Mouse (Mus musculus): Measurements from ENCODE around the gene Kcnj10. TPM values are rescaled to one million over a fixed set of nuclear protein-coding genes. Genes with fewer than 3 reads are reported as not detected.

The Kcnj10 gene
- polyA plus RNA-seq, 1 experiment: 7.3 TPM

DNA sequence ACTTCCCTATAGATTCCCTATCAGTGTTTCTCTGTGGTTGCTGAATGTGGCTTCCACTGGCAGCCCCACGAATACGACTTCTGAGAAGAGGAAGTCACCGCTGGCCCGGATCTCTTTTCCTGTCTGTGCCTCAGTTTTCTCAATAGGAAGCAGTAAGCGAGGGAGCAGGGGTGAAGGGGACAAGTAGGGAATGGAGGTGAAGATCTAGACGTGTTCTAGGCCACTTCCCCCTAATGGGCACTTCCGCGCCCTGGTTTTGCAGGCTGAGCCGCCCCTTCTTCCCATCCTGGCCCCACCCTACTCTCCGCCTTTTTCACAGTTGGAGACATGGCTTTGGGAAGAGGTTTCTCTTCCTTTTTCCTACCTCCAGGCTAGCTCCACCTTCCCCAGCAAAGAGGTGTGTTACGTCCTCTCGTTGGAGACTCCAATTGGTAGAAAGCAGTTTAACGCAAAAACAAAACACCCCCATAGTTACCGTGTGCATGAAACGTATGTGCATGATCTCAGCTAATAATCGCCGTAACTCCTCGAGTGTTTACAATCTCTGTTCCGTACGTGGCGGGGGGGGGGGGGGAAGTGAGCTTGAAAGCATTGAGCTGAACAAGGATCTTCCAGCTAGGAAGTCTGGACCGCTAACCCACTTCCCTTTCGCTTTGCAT, 29.6 kb upstream of the Kcnj10 start:
- Histone ChIP-seq H3K27me3 (ENCODE audit: control insufficient read depth, insufficient read depth, low read length) (no peaks in the 10 kb centered on the region), H3K36me3 (ENCODE audit: control insufficient read depth, insufficient read depth, low read length) (no peaks in the 10 kb centered on the region; the same call in 1 of the 2 replicates), H3K4me3 (ENCODE audit: extremely low read depth, insufficient read depth, insufficient read length) (peak overlapping the region; percentile 71), H3K4me1 (ENCODE audit: control insufficient read depth, insufficient read depth, insufficient read length) (peaks cover 15% of the 10 kb centered on the region; the same call in 1 of the 2 replicates), H3K27ac (ENCODE audit: insufficient read depth, low read length) (peak overlapping the region; percentile 95)
- no peak for TF ChIP-seq POLR2A (IDR thresholded peaks at IDR 0.05; ENCODE audit: low read depth, low read length)
- TF ChIP-seq CTCF (IDR thresholded peaks at IDR 0.05; ENCODE audit: extremely low read depth, insufficient read depth, insufficient read length, insufficient replicate concordance): no peak
- under 1% methylated on average over 23 of the region's 23 CpGs for WGBS
- DNase-seq (ENCODE audit: low read depth in 1 of 2, low spot score in 2 of 2): peak; percentile 21 to 47

DNA sequence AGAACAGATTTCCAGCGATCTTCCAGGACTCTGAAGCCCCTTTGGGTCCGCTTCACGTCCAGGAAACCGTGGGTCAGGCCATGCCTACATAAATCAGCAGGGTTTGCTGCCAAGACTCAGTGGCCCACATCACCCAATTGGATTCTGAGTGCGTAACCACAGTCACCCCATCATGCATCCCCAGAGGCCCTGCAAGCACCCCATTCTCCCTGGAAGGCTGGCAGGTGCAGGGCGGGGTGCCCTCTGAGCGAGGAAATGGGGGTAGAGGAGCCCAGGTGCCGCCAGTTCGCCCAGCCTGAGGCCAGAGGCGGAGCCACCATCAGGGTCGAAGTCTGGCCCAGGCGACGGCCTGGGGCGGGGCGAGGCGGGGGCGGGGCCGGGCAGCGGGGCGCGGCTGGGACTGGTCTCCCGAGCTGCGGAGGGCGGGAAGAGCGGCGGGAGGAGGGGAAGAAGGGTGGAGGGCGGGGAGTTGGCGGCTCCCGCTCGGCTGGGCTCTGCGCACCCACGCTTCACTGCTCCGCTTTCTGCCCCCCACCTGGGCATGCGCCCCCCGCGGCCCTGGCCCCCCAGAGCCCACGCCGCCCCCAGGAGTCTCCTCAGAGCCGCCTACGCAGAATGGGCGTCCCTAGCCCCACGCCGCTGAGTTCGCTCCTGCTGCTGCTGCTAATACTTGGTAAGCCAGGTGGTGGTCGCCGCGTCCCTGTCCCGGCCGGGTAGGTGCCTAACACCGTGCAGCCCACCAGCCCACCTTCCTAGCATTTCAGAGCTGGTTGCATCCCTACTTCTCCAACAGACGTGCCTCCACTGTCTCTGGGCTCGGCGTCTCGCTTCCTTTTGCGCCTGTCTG, 28.9 kb upstream of the Kcnj10 start:
- no peaks in the 10 kb centered on the region; the same call in 1 of the 2 replicates for H3K36me3 ChIP-seq (ENCODE audit: control insufficient read depth, insufficient read depth, low read length)
- WGBS: under 1% methylated on average over 42 of the region's 55 CpGs

DNA sequence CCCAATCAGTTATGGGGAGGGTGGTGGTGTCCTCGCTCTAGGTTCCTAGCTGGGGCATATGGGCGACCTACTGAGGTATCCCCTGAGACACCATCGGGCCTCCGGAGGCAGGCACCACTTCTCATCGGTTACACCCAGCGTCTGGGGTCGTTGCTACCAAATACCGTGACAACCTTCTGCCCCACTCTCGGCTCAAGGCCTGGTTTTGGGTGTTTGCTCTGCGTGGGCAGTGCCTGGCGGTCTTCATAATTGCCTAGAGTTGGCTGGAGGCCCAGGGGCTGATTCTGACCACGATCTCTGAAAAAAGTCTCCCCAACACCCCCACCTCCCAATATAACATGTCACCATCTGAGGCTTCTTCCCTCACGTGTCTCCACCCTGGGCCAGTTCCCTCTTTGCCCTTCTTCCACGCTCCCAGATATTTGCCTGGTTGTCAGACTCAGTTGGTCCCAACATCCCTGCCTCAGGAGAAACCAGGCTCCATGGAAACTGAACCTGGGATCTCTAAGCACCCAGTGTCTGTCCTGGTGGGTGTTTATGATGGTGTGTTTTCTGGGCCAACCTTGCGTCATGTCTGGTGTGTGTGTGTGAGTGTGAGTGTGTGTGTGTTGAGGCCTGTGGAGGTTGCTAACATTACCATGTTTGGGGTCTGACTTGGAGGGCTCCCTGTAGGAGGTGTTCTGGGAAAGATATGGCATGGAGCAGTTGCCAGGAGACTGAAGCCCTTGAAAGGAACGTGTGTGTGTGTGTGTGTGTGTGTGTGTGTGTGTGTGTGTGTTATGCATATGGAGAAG, 28.0 kb upstream of the Kcnj10 start:
- peaks cover 5% of the 10 kb centered on the region; the same call in 1 of the 2 replicates for H3K36me3 ChIP-seq (ENCODE audit: control insufficient read depth, insufficient read depth, low read length)
- peaks cover 14% of the 10 kb centered on the region; the same call in 1 of the 2 replicates for H3K4me1 ChIP-seq (ENCODE audit: control insufficient read depth, insufficient read depth, insufficient read length)
- 9% methylated on average over 16 of the region's 16 CpGs for WGBS
- TF ChIP-seq POLR2A (IDR thresholded peaks at IDR 0.05; ENCODE audit: low read depth, low read length): no peak
- TF ChIP-seq CTCF (IDR thresholded peaks at IDR 0.05; ENCODE audit: extremely low read depth, insufficient read depth, insufficient read length, insufficient replicate concordance): no peak
- DNase-seq (ENCODE audit: low read depth in 1 of 2, low spot score in 2 of 2): peak in 1 of 2 experiments; percentile 41
- H3K4me3 ChIP-seq (ENCODE audit: extremely low read depth, insufficient read depth, insufficient read length): peak overlapping the region; percentile 71
- peak overlapping the region; percentile 27; the same call in 1 of the 2 replicates for H3K27ac ChIP-seq (ENCODE audit: insufficient read depth, low read length)
- H3K27me3 ChIP-seq (ENCODE audit: control insufficient read depth, insufficient read depth, low read length): no peaks in the 10 kb centered on the region

More for the DNA sequence above, 28.9 kb upstream of the Kcnj10 start:
- Histone ChIP-seq H3K4me1 (ENCODE audit: control insufficient read depth, insufficient read depth, insufficient read length) (peaks cover 14% of the 10 kb centered on the region; the same call in 1 of the 2 replicates), H3K27ac (ENCODE audit: insufficient read depth, low read length) (peak overlapping the region; percentile 95), H3K27me3 (ENCODE audit: control insufficient read depth, insufficient read depth, low read length) (no peaks in the 10 kb centered on the region), H3K4me3 (ENCODE audit: extremely low read depth, insufficient read depth, insufficient read length) (peak overlapping the region; percentile 71)
- TF ChIP-seq POLR2A (IDR thresholded peaks at IDR 0.05; ENCODE audit: low read depth, low read length) (peak; percentile 54), CTCF (IDR thresholded peaks at IDR 0.05; ENCODE audit: extremely low read depth, insufficient read depth, insufficient read length, insufficient replicate concordance) (no peak)
- peak; percentile 45 to 89 for DNase-seq (ENCODE audit: low read depth in 1 of 2, low spot score in 2 of 2)

DNA sequence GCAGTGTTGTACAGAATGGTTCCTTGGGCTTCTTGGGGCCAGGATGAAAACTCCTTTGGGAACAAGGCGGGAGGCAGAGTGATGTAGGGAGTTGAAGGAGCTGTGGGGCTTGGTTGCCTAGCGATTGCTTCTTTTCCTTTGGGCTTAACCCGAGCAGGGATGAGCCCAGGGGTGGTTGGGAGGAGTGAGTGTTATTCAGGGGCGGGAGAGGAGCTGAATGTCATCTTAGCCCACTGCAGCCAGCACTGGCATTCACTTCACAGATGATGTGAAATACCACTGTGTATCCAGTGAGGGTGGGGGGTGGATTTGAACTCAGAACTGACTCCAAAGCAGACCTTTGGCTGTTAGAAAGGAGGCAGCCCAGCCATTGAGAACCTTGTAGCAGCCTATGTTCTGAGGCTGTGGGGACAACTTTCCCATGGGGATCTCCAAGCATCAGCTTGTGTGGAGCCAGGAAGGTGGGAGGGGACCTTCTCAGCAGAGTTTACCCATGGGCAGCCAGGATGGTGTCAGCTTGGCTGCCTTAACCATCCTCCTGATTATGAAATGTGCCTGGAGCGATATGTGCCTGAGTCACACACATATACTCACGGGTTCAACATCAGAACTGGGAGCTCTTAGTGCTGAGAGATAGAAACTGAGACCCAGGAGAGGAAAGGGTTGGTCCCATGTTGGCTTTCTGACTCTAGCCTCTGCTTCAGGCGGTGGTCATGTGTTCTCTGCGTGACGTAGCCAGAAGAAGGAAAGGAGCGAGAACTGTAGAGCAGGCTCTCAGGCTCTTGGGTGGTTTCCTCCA, 27.2 kb upstream of the Kcnj10 start:
- H3K27ac ChIP-seq (ENCODE audit: insufficient read depth, low read length): 0 out of 2 replicates have a peak overlapping the region, but pooled peaks have one; percentile 6
- WGBS: 88% methylated on average over 10 of the region's 10 CpGs
- DNase-seq (ENCODE audit: low read depth in 1 of 2, low spot score in 2 of 2): no peak
- H3K4me1 ChIP-seq (ENCODE audit: control insufficient read depth, insufficient read depth, insufficient read length): peaks cover 14% of the 10 kb centered on the region; the same call in 1 of the 2 replicates
- H3K4me3 ChIP-seq (ENCODE audit: extremely low read depth, insufficient read depth, insufficient read length): no peak overlapping the region
- H3K27me3 ChIP-seq (ENCODE audit: control insufficient read depth, insufficient read depth, low read length): no peaks in the 10 kb centered on the region
- peaks cover 13% of the 10 kb centered on the region for H3K36me3 ChIP-seq (ENCODE audit: control insufficient read depth, insufficient read depth, low read length)
- no peak for TF ChIP-seq CTCF (IDR thresholded peaks at IDR 0.05; ENCODE audit: extremely low read depth, insufficient read depth, insufficient read length, insufficient replicate concordance)
- no peak for TF ChIP-seq POLR2A (IDR thresholded peaks at IDR 0.05; ENCODE audit: low read depth, low read length)

DNA sequence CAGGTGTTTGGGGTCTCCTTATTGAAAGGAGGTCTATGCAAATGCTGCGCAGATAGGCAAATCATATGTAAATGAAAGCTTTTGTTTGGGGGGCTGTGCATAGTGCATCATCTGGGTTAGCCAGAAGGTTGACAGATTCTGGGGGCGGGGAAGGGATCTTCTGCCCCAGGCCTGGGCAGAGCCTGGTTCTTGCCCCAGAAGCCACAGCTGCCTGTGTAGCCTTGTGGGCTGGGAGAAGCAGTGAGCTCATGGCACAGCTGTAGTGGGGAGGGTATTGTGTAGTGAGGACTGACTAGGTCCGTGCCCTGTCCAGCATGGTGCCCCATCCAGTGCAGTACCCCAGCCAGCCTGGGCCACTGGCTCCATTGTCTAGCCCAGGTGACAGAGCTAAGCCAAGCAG, 26.1 kb upstream of the Kcnj10 start:
- Histone ChIP-seq H3K27ac (ENCODE audit: insufficient read depth, low read length) (no peak overlapping the region), H3K4me1 (ENCODE audit: control insufficient read depth, insufficient read depth, insufficient read length) (peaks cover 13% of the 10 kb centered on the region; the same call in 1 of the 2 replicates), H3K4me3 (ENCODE audit: extremely low read depth, insufficient read depth, insufficient read length) (no peak overlapping the region), H3K36me3 (ENCODE audit: control insufficient read depth, insufficient read depth, low read length) (peaks cover 17% of the 10 kb centered on the region), H3K27me3 (ENCODE audit: control insufficient read depth, insufficient read depth, low read length) (no peaks in the 10 kb centered on the region)
- 88% methylated on average over 3 of the region's 3 CpGs for WGBS
- no peak for DNase-seq (ENCODE audit: low read depth in 1 of 2, low spot score in 2 of 2)
- TF ChIP-seq CTCF (IDR thresholded peaks at IDR 0.05; ENCODE audit: extremely low read depth, insufficient read depth, insufficient read length, insufficient replicate concordance): no peak
- no peak for TF ChIP-seq POLR2A (IDR thresholded peaks at IDR 0.05; ENCODE audit: low read depth, low read length)

All from spleen, adult 2 months (tissue).